Mouse (Mus musculus): ENCODE measurements around the gene Egfl7.

Gene Egfl7

GRCm38 (mm10) chr2:26570034-26570433 is 9.8 kb upstream of the Egfl7 start:
- peak in 1 of 2 experiments; percentile 45 for DNase-seq (ENCODE audit: low spot score in 2 of 2)

GRCm38 (mm10) chr2:26571400-26571799 is 8.4 kb upstream of the Egfl7 start:
- no peak for DNase-seq (ENCODE audit: low spot score in 2 of 2)

DNA sequence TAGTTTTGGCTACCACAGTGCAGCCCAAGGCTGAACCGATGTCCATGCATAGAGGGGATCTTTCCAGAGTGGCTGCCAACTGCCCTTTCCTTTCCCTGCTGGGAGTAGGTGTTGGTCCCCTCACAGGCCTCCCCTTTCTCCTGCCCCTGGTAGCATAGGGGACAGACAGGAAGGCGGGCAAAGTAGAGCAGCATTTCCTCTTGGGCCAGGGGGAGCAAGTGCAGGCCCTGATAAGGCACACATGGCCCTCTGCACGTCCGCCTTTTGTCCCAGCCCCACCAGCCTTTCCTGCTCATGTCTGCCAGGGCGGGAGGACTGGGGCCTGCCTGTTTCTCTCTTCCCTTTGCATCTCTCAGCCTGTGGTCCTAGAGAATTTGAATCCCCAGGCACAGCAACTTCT is 8.0 kb upstream of the Egfl7 start:
- no peak for DNase-seq (ENCODE audit: low spot score in 2 of 2)

GRCm38 (mm10) chr2:26573396-26573795 is 6.4 kb upstream of the Egfl7 start:
- DNase-seq (ENCODE audit: low spot score in 2 of 2), result peak; percentile 38 to 58

DNA sequence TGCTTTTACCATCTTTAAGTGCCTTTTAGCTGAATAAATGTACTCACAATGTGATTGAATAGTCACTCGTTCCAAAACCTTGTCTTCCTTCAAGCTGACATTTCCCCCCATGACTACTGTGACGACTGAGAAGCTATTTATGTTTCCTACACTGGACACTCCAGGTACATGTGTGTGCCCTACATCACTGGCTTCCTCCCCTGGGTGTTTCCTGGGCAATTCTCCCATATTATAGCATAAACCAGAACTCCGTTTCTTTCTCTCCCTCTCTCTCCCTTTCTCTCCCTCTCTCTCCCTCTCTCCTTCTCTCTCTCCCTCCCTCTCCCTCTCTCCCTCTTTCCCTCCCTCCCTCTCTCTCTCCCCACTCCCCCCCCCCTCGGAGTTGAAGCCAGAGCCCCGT is 6.0 kb upstream of the Egfl7 start:
- no peak for DNase-seq (ENCODE audit: low spot score in 2 of 2)

- no peak for DNase-seq (ENCODE audit: low spot score in 2 of 2)
These were observed 5.0 kb upstream of the Egfl7 start for GRCm38 (mm10) chr2:26574862-26575261.

DNA sequence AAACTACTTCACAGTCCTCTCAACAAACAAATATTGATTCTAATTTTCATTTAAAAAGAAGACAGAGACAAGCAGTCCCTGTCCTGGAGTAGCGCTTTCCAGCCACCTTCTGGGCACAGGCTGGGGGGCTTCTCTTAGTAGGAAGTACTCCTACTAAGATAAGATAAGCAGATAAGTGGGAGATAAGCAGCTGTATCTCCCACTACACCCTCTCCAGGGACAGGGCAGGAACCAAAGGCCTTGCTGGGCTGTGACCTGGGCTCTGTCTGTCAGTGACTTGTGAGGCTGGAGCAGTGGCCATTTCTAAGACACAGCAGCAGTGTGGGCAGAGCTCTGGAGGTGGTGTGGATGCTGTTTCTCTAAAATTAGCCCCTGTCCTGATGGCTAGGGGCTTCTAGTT is 4.4 kb upstream of the Egfl7 start:
- DNase-seq (ENCODE audit: low spot score in 2 of 2), result no peak

DNA sequence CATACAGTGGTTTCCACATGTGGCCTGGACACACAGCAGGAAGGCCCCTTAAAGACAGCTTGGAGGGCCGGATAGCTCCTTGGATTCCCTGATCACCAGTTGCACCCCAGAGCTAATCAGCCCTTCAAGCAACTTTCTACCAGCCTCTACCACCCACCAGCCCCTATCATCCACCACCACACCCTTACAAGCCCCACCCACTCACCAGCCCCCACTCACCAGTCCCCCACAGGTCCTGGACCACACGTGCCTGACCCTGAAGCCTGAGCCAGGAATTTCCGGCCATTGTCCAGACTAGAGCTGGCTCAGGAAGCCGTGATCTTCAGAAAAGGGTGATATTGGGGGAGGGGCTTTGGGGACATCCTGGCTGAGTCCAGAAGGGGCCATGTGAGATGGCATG is 3.9 kb upstream of the Egfl7 start:
- DNase-seq (ENCODE audit: low spot score in 2 of 2), result no peak

DNA sequence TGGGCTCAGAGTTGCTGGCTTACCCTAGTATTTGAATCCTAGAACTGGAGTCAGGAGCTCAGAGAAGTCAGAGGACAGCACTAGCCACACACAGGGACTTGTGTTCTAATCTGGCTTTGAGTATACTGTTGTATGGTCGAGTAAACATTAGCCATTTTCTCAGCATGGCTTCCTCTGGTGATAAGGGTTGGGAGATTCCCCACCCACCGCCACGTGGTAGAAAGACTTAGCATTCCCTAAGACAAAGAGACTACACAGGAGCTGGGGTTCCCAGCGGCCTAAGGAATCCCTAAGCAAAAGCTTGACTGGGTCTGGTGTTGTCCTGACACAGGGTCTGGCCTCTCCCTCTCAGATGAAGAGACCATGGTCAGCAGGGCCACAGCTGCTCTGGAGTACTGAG is 3.4 kb upstream of the Egfl7 start:
- DNase-seq (ENCODE audit: low spot score in 2 of 2), result no peak

- no peak for DNase-seq (ENCODE audit: low spot score in 2 of 2)
These were observed 1.4 kb upstream of the Egfl7 start for GRCm38 (mm10) chr2:26578369-26578768.

DNA sequence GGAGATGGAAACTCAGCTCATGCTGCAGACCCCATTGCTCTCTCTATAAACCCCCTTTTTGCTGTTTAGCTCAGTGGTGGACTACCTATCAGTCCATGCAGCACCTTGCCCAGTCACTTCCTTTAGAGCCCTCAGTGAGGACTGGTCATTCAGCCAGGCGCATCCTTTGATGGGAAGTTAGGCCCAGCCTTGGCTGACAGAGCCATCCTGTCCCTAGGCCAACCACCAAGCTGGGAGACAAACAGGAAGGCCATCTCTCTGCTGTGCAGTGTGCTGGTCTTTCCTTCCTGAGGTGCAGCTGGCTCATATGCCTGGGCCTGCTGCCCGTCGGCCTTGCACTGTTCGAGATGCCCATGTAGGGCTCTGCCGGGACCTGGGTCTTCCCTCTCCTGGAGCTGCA is 937 bp downstream of the Egfl7 start:
- no peak for DNase-seq (ENCODE audit: low spot score in 2 of 2)

DNA sequence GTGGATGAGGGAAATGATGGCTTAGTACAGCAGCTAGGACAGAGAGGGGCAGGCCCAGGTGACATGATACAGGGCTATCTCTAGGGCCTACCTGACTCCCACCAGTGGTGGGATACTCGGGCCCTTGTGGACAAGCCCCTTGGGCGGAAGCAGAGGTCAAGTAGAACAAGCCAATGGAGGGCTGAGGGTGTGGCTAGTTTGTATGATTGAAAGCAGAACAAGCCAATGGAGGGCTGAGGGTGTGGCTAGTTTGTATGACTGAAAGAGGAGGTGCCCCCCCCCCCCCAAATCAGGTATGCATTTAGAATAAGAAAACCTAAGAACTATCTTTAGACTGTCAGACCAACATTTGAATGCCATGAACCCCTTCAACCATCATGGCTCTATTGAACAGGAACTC is 2.4 kb downstream of the Egfl7 start:
- no peak for DNase-seq (ENCODE audit: low spot score in 2 of 2)

- no peak for DNase-seq (ENCODE audit: low spot score in 2 of 2)
These were observed 2.9 kb downstream of the Egfl7 start for GRCm38 (mm10) chr2:26582741-26583140.

GRCm38 (mm10) chr2:26583640-26584039 is 3.8 kb downstream of the Egfl7 start:
- no peak for DNase-seq (ENCODE audit: low spot score in 2 of 2)

DNA sequence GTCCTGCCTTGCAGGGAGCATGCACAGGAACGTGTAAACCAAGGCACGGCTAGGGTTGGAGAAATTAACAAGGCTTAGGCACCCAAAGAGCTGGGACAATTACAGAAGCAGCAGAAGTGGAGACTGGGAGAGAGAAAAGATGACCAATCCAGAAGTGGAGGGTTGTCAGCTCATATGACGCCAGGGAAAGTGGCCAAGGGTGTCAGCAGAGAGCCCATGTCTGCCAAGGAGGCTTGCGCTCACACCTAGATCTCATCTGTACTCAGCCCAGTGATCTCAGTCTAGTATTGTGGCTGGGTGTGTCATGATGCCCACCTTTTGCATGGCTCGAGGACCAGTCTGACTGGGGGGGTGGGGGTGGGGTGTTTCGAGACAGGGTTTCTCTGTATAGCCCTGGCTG is 5.9 kb downstream of the Egfl7 start:
- DNase-seq (ENCODE audit: low spot score in 2 of 2), result no peak

- peak in 1 of 2 experiments; percentile 66 for DNase-seq (ENCODE audit: low spot score in 2 of 2)
These were observed 6.7 kb downstream of the Egfl7 start, which contains the start of gene Gm20532 for GRCm38 (mm10) chr2:26586294-26587043. Gm20532 (plus strand) TSS chr2:26586639.

GRCm38 (mm10) chr2:26587044-26587405 is 7.2 kb downstream of the Egfl7 start:
- peak in 1 of 2 experiments; percentile 29 for DNase-seq (ENCODE audit: low spot score in 2 of 2)

- DNase-seq (ENCODE audit: low spot score in 2 of 2), result no peak
These were observed 8.8 kb downstream of the Egfl7 start for GRCm38 (mm10) chr2:26588573-26588972.

GRCm38 (mm10) chr2:26589284-26589683 is 9.5 kb downstream of the Egfl7 start:
- no peak for DNase-seq (ENCODE audit: low spot score in 2 of 2)

GRCm38 (mm10) chr2:26590282-26590681 is 10.5 kb downstream of the Egfl7 start:
- no peak for DNase-seq (ENCODE audit: low spot score in 2 of 2)

DNA sequence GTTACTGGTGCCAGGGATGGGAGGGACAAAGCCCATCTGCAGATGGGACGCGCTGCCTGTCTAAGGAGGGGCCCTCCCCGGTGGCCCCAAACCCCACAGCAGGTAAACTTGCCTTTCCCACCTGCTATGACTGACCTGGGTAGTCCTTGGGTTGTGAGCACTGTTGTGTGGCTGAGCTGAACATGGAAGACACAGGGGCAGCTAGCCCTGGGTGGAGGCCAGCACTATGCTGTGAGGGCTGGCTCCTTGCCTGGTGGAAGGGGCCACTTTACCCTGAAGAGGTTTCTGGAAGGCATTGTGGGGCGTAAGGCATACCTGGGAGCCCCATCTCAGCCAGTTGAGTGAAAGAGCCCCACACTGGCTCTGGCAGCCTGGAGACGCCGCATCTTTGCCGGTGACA is 11.1 kb downstream of the Egfl7 start:
- no peak for DNase-seq (ENCODE audit: low spot score in 2 of 2)

DNA sequence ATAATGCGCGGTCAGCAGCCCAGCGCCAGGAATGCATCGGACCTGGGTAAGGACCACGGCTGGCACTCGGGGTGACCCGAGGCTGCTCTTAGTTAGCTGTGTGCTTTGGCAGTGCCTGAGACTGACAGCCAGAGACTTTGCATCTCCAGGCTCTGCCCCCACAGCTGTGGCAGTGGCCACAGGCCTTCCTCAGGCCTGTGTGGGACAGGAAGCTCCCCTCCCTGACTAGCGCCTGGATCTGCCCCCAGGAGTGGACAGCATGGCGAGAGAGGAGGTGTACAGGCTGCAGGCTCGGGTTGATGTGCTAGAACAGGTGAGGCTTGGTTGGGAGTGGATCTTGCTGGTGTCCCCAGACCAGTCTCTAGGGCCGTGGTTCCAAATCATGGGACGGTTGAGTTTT is 11.6 kb downstream of the Egfl7 start:
- DNase-seq (ENCODE audit: low spot score in 2 of 2), result no peak

DNA sequence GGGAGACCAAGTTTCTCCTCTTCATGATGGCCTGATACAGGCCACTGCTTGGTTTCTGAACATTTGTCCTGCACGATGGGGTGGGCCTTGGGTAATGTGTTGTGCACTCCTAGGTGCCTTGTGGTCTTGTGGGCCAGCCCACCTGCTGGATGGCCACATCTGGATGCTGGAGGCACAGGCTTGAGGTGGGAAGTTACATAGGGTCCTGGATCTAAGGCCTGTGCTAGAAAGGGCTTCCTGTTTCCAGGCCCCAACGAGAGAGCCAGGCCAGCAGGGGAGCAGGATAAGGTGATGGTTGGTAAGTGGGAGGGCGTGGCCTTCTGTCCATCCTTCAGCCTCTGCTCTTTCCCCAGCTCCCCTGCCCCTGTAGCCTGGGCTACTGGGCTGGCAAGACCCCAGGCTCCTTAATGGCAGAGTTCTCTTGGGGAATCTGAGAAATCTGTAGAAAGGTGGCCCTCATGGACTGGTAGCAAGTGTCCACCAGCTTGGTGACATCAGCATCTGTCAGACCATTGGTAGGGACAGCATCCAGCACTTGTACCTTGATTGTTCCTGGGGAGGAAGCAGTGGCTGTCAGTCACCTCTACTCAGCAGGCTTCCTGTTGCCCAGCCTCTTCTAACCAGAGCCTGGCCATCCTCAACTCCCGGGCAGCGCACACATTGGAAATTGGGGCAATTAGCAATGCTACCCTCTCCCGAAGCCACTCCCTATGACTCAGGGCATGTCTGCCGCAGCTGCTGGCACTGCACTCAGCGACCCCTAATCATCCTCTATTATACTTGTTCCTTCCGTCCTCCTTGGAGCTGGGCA is 13.6 kb downstream of the Egfl7 start:
- no peak for DNase-seq (ENCODE audit: low spot score in 2 of 2)

All from frontal cortex, postnatal 10 days (tissue).